Mouse (Mus musculus) spleen, postnatal 10 days (tissue): Measurements from ENCODE around the gene C5ar1.
"Not testable (repeated sequence)": the region's sequence is repeated elsewhere in the genome, so short reads cannot be mapped to it uniquely, and the experiment has no call there.

Source experiments
- DNase-seq, 2 experiments: peaks; one replicate each; pipeline ENCODE4 v3.0.0; 2021 to 2022; ENCODE audit warnings: low spot score in 2 of 2

C5ar1 gene

GRCm38 (mm10) chr7:16259110-16259590 lies at the start of gene C5ar1:
Gene C5ar1 (minus strand): TSS chr7:16259540.
- DNase-seq, result no peak

- DNase-seq, result peak in 1 of 2 experiments; percentile 30
Measured at GRCm38 (mm10) chr7:16308555-16309317, 49.4 kb upstream of the C5ar1 start.

GRCm38 (mm10) chr7:16308093-16308492 lies 48.8 kb upstream of the C5ar1 start, which contains the start of gene Bbc3:
Gene Bbc3 (plus strand): TSS chr7:16308393.
- DNase-seq, result not testable (repeated sequence)

- not testable (repeated sequence) for DNase-seq
Measured at GRCm38 (mm10) chr7:16307141-16307540, 47.8 kb upstream of the C5ar1 start.

- peak; percentile 53 to 78 for DNase-seq
Measured at GRCm38 (mm10) chr7:16299419-16300035, 40.2 kb upstream of the C5ar1 start.

- no peak for DNase-seq
Measured at GRCm38 (mm10) chr7:16298927-16299326, 39.6 kb upstream of the C5ar1 start.

GRCm38 (mm10) chr7:16297616-16298015 lies 38.3 kb upstream of the C5ar1 start:
- no peak for DNase-seq

GRCm38 (mm10) chr7:16296766-16297390 lies 37.5 kb upstream of the C5ar1 start:
- DNase-seq, result peak; percentile 76 to 93

- DNase-seq, result peak in 1 of 2 experiments; percentile 29
Measured at GRCm38 (mm10) chr7:16296146-16296545, 36.8 kb upstream of the C5ar1 start.

- DNase-seq, result peak; percentile 74 to 83
Measured at GRCm38 (mm10) chr7:16295321-16295900, 36.1 kb upstream of the C5ar1 start.

- peak; percentile 96 to 97 for DNase-seq
Measured at GRCm38 (mm10) chr7:16294837-16295236, 35.5 kb upstream of the C5ar1 start.

- DNase-seq, result peak; percentile 39 to 80
Measured at GRCm38 (mm10) chr7:16294346-16294745, 35.0 kb upstream of the C5ar1 start.

- no peak for DNase-seq
Measured at GRCm38 (mm10) chr7:16287791-16288190, 28.5 kb upstream of the C5ar1 start.

- no peak for DNase-seq
Measured at GRCm38 (mm10) chr7:16287016-16287415, 27.7 kb upstream of the C5ar1 start.

GRCm38 (mm10) chr7:16286026-16286961 lies 27.0 kb upstream of the C5ar1 start, which contains the start of gene Ccdc9:
Gene Ccdc9 (minus strand): TSS chr7:16286795.
- DNase-seq, result peak; percentile 98 to 100

GRCm38 (mm10) chr7:16285450-16286025 lies 26.2 kb upstream of the C5ar1 start:
- DNase-seq, result peak in 1 of 2 experiments; percentile 81

GRCm38 (mm10) chr7:16284904-16285303 lies 25.6 kb upstream of the C5ar1 start:
- no peak for DNase-seq

- DNase-seq, result no peak
Measured at GRCm38 (mm10) chr7:16284001-16284400, 24.7 kb upstream of the C5ar1 start.

GRCm38 (mm10) chr7:16282334-16282733 lies 23.0 kb upstream of the C5ar1 start:
- no peak for DNase-seq

- no peak for DNase-seq
Measured at GRCm38 (mm10) chr7:16280721-16281120, 21.4 kb upstream of the C5ar1 start.
